Mouse (Mus musculus) c-Kit-positive CD71-positive TER-119-positive erythroid progenitor cells, embryonic 14.5 days (primary cell): ENCODE data around the gene Stxbp5.

ENCODE experiments used
- DNase-seq: peaks from one replicate; pipeline ENCODE4 v3.0.0-alpha.2; 2013; ENCODE audit warnings: low spot score

The Stxbp5 gene

DNA sequence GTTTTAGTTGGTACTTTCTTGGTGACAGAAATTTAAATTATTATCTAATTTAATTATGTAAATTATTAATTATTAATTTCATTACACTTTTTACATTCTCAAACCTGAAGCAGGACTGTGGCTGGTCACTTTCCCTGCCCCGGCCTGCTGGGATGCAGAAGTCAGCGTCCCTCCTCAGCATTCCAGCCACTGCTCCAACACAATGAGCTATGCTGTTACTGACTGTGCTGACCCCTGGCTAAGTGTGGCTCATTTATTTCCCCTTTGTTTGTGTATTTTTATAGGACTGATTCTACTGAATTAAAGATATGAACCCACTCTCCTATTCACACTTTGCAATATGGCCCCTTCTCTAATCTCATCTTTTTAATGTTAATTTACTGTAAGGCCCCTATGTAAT is 43.0 kb downstream of the Stxbp5 start:
- no peak for DNase-seq

DNA sequence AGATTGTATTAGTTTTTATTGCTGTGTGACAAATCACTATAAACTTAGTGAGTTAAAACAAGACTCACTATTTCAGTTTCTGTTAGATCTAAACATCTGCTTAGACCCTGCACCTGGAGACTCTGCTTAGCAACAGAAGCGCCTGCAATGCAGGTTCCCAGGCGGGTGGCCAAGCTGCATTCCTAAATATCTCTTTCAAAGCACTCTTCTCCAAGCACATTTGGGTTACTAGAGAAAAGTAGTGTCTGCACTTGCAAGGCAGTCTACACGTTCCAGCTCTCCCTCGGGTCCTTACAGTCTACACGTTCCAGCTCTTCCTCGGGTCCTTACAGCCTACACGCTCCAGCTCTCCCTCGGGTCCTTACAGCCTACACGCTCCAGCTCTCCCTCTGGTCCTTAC is 44.1 kb downstream of the Stxbp5 start:
- DNase-seq, result no peak

DNA sequence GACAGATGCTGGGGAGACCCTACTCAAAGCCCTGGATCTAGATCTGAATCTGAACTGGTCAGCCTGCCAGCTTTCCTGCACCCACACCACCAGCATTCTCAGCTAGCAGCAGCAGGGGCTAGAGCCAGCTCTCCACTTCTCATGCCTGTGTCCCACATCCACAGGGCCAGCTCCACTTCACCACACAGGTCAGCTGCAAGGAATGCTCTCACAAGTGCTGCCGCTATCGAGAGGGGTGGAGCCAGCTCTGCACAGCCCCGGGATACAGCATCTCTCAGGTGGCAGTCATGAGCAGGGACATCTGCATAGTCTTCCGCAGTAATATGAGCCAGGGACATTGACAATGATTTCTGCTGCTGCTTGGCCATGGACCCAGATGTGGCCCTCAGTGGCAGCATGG is 54.5 kb downstream of the Stxbp5 start:
- no peak for DNase-seq

DNA sequence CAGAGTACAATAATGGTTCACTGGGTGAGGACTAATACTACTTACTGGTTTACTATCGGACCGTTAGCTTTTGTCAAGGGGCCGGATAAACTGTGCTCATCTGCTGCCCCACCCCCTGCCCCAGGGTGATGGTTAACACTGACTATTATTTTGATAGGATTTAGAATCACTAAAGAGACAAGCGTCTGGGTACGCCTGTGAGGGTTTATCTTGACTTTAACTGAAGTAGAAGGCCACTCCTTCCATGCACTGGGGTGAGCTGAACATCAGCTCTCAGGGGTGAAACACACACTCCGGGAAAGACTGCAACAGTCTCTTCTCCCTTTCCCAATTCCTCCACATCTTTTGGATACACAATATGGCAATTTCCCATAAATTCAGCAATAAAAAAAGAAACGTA is 61.5 kb downstream of the Stxbp5 start:
- DNase-seq, result no peak

DNA sequence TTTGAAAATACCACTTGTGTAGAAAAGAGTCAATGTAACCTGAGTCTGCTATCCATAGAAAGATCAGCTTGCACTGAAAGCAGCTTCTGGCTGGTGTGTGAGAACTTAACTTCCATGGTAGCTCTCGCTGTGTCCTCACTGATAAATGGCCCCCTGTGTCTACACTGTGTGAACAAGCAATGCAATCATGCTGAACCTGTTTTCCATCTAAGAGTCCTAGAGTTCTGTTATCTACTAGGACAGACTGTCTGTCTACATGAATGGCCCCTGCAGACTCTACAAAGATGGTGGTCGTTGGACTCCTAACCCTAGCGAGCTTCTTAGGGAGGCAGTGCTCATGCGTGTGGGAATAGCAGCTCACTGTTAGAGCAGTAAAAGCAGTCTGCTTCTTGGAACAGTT is 65.9 kb downstream of the Stxbp5 start:
- no peak for DNase-seq

DNA sequence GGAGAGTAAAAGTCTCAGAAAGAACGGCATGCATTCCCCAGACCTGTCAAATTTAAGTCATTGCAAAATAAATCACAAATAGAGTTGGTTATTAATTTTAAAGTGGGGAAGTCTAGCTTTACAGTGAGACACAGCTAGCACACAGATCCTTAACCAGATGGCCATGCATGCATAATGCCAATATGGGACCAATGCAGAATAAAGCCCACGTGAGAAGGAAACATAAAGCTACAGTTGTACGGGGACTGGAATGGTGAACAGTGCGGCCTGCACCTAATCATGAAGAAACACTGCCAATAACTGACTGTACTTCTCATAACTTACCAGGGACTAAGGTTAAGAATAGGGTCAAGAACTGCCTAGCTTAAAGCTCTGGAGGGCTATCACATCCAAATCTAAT is 67.9 kb downstream of the Stxbp5 start:
- DNase-seq, result no peak

DNA sequence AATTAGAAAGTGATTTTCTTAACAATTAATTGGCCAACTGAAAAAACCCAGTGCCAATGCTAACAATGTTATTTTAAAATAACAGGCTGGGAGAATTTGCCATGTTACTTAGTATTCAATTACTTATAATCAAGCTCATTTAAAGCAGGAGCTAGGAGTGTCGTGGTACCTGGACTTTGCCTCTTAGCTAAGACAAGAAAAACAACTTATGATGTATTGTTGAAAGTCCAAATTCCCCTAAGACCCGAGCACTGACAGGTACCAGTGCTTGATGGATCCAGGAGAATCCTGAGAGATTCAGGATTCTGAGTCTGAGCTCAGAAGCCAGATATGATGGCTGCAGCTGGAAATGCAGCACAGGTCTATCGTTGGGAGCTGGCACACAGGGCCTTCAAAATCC is 71.1 kb downstream of the Stxbp5 start:
- DNase-seq, result no peak

DNA sequence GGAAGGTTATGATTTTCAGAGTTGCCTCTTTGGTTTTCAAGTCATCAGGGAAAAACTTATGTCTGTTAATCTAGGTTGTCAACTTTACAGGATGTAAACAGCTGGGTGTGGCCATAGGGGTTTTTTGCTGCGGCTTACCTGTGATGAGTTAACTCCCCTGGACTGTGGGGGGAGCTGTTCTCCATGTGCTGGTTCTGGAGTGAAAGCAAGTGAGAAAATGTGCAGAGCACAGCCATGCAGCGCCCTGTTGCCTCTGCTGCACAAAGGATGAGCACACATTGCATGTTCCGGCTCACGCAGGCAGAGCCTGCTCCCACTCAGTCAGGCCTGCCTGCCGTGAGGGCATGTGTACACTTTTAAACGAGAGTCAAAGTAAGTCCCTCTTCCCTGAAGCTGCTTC is 79.6 kb downstream of the Stxbp5 start:
- DNase-seq, result no peak

DNA sequence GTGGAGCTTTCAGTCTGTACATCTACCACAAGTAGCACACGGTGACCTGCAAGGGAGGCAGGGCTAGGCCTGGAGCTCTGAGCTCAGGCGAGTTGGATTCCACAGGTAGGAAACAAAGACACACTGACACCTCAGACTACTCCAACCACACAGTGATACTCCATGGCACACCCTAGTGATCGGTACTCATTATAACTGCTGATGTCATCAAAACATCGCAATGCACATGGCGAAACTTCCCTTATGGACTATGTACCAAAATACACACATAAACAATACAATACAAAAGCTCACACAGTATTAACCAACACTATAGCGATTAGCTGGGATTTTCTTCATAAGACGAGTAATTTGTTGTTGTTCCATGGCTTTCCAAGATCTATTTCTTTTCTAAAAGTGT is 82.3 kb downstream of the Stxbp5 start:
- no peak for DNase-seq

DNA sequence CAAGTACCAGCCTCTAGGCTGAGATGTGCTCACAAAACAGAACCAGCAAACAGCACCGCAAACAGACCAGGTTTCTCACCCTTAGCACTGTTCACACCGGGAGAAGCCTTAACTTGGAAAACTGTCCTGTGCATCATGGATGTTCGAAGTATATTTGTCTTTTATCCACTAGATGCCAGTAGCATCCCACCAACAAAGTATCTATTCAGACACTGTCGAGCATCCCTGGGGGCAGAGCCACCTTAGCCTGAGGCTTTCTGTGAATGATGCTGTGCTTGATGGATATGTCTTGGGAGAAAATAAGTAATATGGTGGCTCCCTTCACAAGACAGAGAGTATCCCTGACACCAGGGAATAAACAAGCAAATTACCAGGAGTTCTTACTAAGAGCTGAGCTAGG is 87.0 kb downstream of the Stxbp5 start:
- no peak for DNase-seq

DNA sequence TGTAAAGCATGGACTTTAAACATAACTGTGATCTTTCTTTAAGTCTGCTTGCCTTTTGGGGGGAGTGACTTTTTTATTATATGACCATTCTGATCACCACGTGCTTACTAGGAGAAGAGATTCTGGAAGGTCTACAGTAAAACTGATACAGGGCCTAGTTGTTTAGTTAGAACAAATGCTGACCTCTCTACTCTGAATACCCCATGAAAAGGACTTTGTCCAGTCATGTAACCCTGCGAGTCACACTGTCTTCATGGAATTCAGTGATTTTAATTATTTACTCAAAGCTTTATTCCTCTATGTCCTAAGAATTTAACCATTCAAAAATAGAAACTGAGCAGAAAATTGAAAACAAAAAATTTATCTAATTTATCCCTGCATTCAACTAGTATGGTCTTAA is 93.3 kb downstream of the Stxbp5 start:
- no peak for DNase-seq

DNA sequence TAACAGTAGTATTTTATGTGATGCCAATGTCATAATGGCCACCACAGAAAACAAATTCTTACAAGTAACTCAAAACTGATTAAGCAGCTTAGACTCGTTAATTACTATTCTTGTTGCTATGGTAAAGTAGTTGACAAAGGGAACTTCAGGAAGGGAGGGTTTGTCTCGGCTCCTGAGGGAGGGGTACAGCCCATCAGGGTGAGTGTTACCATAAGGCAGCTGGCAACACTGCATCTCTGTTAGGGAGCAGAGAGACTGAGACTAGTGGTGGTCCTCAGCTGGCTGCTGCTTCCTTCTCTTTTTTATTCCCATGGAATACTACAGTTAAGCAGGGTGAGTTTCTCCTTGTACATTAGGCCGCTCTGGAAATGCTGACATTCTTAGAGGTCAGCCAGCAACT is 95.5 kb downstream of the Stxbp5 start:
- DNase-seq, result no peak

DNA sequence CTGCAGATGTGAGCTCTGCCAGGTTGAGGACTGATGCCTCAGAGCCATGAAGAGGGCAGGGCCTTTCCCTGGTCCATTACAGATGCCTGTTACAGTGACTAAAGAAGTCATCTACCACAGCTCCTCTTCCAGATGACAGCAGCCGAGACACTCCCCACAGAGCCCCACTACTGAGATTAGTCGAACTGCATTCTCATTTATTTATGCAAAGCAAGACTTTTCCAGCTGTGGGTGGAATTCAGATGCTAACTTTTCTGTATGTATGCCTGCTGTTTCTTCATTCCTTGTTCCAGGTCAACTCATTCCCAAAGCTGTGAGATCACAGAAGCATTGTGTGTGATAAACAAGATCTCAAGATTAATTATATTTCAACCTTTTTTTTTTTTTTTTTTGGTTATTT is 97.8 kb downstream of the Stxbp5 start:
- no peak for DNase-seq

DNA sequence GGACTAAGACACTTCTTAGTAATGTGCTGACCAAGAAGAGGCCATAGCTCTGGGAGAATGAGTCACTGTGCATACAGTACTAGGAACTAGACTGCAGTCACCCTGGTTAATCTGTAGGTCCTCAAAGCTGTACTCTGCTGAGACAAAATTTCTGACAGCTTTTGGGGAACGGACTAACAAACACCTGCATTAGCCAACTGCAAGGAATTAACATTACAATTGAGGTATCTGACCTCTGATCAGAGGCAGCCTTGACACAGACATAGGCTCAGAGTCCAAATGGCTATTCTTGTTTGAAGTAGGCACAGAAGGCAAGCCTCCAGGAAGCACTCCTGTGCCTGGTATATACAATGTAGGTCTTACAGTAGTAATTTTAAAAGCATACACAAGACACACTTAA is 99.3 kb downstream of the Stxbp5 start:
- no peak for DNase-seq

DNA sequence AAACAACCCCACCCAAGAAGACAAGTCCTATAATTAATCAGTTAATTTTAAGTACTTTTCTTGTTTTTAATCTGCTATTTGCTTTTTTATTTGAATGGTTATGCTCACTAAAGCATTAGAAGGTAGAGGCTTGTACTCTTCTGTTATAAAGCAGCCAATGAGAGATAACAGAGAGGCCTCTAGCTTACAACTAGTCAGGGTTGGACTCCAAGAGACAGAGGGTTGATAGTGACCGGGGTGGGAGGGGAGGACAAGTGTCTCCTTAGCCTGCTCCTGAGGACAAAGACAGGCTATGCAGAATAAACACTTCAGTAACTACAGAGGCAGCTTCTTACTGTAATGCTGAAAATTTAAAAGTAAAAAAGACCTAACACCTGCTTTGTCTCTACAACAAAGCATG is 101.8 kb downstream of the Stxbp5 start:
- no peak for DNase-seq

DNA sequence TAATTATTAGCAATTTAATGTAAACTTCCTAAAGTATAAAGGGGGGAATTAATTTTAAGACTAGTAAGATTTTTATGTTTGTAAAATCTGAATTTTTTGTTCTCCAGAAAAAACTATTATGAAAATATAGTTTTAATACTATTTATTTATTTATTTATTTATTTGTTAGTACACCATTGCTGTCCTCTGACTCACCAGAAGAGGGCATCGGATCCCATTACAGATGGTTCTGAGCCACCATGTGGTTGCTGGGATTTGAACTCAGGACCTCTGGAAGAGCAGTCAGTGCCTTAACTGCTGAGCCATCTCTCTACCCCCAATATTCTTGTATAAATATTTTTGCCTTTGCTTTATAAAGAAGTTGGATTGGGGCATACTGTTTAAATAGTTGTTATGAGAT is 104.5 kb downstream of the Stxbp5 start:
- DNase-seq, result no peak

DNA sequence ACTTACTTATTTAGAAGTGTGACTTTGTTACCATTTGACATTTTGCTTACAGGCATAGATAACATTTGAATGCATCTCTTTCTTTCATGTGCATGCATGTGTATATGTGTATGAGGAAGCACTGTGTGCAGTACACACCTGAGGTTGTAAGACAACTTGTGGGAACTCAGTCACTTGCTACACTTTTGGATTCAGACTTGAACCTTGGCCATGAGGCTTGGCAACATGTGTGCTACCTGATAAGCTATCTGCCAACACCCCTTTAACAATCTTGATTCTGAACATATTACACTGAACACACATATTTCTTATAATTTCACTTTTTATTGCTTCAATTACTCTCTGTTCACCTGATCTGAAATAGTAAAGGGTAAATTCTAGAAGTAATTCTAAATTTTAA is 106.5 kb downstream of the Stxbp5 start:
- no peak for DNase-seq

DNA sequence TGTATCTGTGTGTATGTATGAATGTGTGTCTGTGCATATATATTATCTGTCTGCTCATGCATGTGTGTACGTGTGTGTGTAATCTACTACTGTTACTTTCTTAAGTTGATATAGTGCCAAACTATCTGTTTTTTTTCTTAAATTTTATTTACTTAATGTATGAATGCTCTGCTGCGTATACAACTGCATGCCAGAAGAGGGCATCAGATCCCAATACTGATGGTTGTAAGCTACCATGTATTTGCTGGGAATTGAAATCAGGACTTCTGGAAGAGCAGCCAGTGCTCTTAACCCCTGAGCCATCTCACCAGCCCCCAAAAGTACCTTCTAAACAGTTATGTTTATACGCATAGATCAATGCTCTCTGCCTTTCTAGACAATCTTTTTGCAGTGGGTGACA is 109.9 kb downstream of the Stxbp5 start:
- no peak for DNase-seq

DNA sequence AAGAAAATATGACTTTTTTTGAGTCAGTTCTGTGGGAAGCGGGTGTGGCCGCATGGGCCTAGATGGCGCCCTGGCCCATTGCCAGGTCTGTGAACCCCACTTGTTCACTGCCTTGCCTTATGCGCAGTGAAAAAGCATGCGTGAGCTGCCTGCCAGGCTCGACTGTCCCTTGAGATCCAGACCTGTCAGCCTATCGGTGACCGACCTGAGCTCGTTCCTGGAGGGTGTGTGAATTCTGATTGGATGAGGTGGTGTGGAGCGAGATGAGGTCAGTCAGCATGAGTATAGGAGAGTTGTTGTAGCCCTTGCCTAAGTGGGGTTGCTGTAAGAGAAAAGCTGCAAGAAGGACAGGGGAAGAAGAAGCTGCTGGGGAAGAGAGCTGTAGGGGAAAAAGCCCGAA is 114.4 kb downstream of the Stxbp5 start:
- DNase-seq, result no peak

DNA sequence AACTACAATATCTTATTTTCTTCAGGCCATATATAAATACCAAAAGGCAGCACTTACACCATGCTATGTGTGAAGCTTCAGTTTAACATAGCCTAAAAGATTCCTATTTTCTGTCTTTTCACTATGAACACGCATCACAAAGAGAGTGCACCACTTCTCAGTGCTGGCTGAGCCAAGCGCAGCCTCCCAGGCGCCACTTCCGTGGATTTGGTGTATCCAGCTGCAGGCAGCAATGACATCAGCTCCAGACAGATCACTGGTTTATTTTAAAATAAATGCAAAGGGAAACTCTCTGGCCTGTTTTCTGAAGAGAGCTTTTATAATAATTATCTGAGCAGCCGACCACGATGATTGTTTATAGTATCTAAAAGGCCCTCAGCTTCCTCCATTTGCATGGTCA is 115.2 kb downstream of the Stxbp5 start:
- DNase-seq, result no peak

DNA sequence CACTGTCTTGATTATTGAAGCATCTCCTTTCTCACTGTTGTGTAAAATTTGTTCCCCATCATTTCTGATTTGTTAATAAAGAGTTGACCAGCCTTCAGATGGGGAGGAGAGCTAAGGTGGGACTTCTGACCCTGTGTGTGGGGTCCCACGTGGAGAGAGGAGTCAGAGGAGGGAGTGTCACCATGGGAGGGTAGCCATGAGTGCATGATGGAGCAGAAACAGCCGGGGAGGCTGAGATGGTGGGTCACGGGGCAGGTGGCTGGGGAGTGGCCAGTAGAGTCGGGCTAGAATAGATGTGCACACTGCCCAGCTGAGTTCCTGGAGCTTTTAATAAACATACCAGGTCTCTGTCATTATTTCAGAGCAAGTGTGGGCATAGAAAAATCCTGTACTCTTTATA is 121.0 kb downstream of the Stxbp5 start:
- no peak for DNase-seq

DNA sequence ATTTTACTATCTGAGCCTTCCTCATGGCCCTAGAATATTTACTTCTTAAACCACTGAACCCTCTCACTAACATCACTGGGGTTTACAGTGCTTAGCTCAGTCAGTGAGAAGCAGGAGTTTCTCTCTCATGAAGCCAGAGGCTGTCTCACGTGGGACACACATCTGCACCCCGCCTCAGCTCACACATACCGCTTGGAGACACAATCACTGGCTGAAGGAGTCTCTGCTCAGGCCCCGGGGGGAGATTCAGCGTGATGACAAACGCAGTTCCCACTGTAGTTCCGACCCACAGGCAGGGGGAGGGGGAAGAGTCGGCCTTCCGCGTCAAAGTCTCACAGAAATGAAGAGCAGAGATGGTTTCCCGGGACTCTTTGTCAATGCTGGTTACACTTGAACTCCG is 130.6 kb downstream of the Stxbp5 start:
- DNase-seq, result no peak

DNA sequence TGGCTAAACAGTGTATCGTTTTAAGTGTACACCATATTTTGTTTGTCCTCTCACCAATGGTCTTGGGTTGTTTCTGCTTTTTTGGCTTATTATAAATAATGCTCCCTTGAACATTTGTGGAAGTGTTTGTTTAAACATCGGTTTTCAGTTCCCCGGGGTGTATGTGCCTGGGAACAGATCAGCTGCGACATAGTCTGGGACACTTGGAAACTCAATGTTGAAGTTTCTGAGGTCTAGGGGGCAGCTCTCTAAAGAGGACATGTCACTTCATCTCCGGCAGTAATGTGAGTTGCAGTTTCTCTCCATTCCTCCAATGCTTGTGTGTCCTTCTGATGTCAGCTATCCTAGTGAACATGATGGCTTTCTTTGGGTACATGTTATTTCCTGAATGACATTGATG is 137.0 kb downstream of the Stxbp5 start:
- DNase-seq, result no peak

DNA sequence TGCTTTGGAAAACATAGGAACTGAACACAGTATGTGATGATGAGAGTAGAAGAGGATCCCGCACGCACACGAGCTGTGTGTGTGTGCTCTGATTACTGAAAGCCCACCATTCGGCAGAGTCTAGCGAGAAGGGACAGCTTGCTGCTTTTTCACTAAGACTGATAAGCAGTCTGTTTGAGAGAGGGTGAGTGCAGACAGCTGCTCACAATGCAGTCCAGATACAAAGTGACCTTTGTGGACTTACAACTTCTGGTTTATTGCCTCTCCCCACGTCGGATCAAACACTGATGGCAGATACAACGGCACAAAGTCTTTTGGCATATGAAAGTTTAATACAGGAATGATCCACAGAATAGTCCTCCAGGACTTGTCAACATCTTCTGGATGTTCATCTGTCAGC is 140.6 kb downstream of the Stxbp5 start:
- no peak for DNase-seq

DNA sequence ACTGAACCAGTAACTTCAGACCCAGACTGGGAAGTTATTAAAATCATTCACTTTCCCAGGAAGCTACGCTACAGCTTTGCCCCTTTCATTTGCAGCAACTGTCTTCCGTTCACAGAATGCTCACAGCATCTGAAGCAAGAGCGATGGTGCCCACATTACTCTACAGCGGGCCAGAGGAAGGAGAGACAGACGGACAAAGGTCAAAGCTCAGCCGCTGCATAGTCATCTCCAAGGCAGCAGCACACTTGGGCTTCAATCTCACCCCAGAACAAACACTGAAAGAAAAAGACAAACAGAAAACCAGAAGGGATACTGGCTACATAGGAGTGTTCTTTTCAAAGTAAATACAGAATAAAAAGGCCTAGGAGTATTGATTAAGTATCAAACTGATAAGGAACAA is 144.3 kb downstream of the Stxbp5 start:
- no peak for DNase-seq
